Mouse (Mus musculus) limb, embryonic 12.5 days (tissue): ENCODE results near the gene Ehd1. TPM values are rescaled to one million over a fixed set of nuclear protein-coding genes. Genes with fewer than 3 reads are reported as not detected.
"Not testable (repeated sequence)": the region's sequence is repeated elsewhere in the genome, so short reads cannot be mapped to it uniquely, and the experiment has no call there.

Source experiments
- ATAC-seq: fragments of 200-750 bp; cut with Nextera tagmentation; 2 replicates; pipeline ENCODE4 v1.8.0; 2017; ENCODE audit warnings: low read depth, moderate TSS enrichment; ENCODE audit not compliant: insufficient number of reproducible peaks, insufficient read depth, low FRiP score, low TSS enrichment
- H3K27ac ChIP-seq: fragments of 300-500 bp; sonication (generic); 2 replicates; pipeline ENCODE4 v1.5.1; 2016; ENCODE audit warnings: mild to moderate bottlenecking, moderate library complexity
- H3K27me3 ChIP-seq: fragments of 300-500 bp; sonication (generic); 2 replicates; pipeline ENCODE4 v1.6.1; 2016; ENCODE audit warnings: mild to moderate bottlenecking, moderate library complexity
- H3K36me3 ChIP-seq: fragments of 300-500 bp; sonication (generic); 2 replicates; pipeline ENCODE4 v1.6.1; 2016; ENCODE audit warnings: mild to moderate bottlenecking, moderate library complexity
- H3K4me1 ChIP-seq: fragments of 300-500 bp; sonication (generic); replicated peaks from 2 replicates; pipeline ENCODE4 v1.6.1; 2016
- H3K4me2 ChIP-seq: fragments of 300-500 bp; sonication (generic); 2 replicates; pipeline ENCODE4 v1.6.1; 2016; ENCODE audit warnings: mild to moderate bottlenecking, moderate library complexity
- H3K4me3 ChIP-seq: fragments of 300-500 bp; sonication (generic); replicated peaks from 2 replicates; pipeline ENCODE4 v1.5.1; 2016; ENCODE audit warnings: mild to moderate bottlenecking
- H3K9ac ChIP-seq: fragments of 300-500 bp; sonication (generic); replicated peaks from 2 replicates; pipeline ENCODE4 v1.6.1; 2016; ENCODE audit warnings: mild to moderate bottlenecking, moderate library complexity
- H3K9me3 ChIP-seq: fragments of 300-500 bp; sonication (generic); 2 replicates; pipeline ENCODE4 v1.6.1; 2016; ENCODE audit warnings: mild to moderate bottlenecking, moderate library complexity
- WGBS: fragments of 180-500 bp; shearing (Covaris S2); methylation state at CpG from one replicate; pipeline ENCODE4 v1.1.7; 2016; 5-methylcytosine and 5-hydroxymethylcytosine counted together
- polyA plus RNA-seq: library from polyadenylated mRNA; unstranded; fragments of >200 nt; fragmentation: Nextera tagmentation; extraction: Ambion mirVana; gene quantifications from 2 replicates; pipeline ENCODE4 v1.2.1, GENCODE M21; 2016

Ehd1 gene
- polyA plus RNA-seq, 1 experiment from 2014 or later = 71.5 TPM

GRCm38 (mm10) chr19:6304787-6305516 lies 28.4 kb downstream of the Ehd1 start:
- 20% methylated on average over 5 of the region's 5 CpGs for WGBS
- 0 out of 2 replicates have a peak, but pooled peaks have one; percentile 11 for ATAC-seq
- no peaks in the 10 kb centered on the region for H3K9me3 ChIP-seq
- H3K4me3 ChIP-seq = no peak overlapping the region
- H3K9ac ChIP-seq = no peak overlapping the region
- peaks cover 18% of the 10 kb centered on the region for H3K36me3 ChIP-seq
- no peaks in the 10 kb centered on the region for H3K27me3 ChIP-seq
- H3K27ac ChIP-seq = 0 out of 2 replicates have a peak overlapping the region, but pooled peaks have one; percentile 0
- H3K4me2 ChIP-seq = no peak overlapping the region
- H3K4me1 ChIP-seq = peaks cover 19% of the 10 kb centered on the region

GRCm38 (mm10) chr19:6305517-6306115 lies 29.1 kb downstream of the Ehd1 start:
- WGBS = 51% methylated on average over 8 of the region's 8 CpGs

GRCm38 (mm10) chr19:6306137-6306551 lies 29.6 kb downstream of the Ehd1 start, which contains the start of gene Cdc42bpg:
TSS of gene Cdc42bpg (plus strand) at chr19:6306456.
- Histone ChIP-seq H3K9me3 (no peaks in the 10 kb centered on the region), H3K9ac (peak within 1 kb of the TSS; percentile 61), H3K4me2 (peak within 1 kb of the TSS; percentile 79), H3K4me3 (peak within 1 kb of the TSS; percentile 76), H3K27me3 (no peaks in the 10 kb centered on the region), H3K27ac (peak within 1 kb of the TSS; percentile 75; the same call in 1 of the 2 replicates), H3K36me3 (peaks cover 19% of the 10 kb centered on the region; the same call in 1 of the 2 replicates), H3K4me1 (peaks cover 19% of the 10 kb centered on the region)
- ATAC-seq = peak; percentile 73
- 2% methylated on average over 37 of the region's 38 CpGs for WGBS

More at GRCm38 (mm10) chr19:6305517-6306115, 29.1 kb downstream of the Ehd1 start:
- no peaks in the 10 kb centered on the region for H3K9me3 ChIP-seq
- H3K27ac ChIP-seq = peak overlapping the region; percentile 75; the same call in 1 of the 2 replicates
- no peak for ATAC-seq
- H3K4me1 ChIP-seq = peaks cover 19% of the 10 kb centered on the region
- H3K36me3 ChIP-seq = peaks cover 17% of the 10 kb centered on the region; the same call in 1 of the 2 replicates
- H3K4me3 ChIP-seq = peak overlapping the region; percentile 76
- peak overlapping the region; percentile 61 for H3K9ac ChIP-seq
- no peaks in the 10 kb centered on the region for H3K27me3 ChIP-seq
- peak overlapping the region; percentile 79 for H3K4me2 ChIP-seq

- Histone ChIP-seq H3K4me2 (peak overlapping the region; percentile 79), H3K9me3 (no peaks in the 10 kb centered on the region), H3K27ac (peak overlapping the region; percentile 53; the same call in 1 of the 2 replicates), H3K36me3 (peaks cover 19% of the 10 kb centered on the region; the same call in 1 of the 2 replicates), H3K27me3 (no peaks in the 10 kb centered on the region), H3K4me1 (peaks cover 19% of the 10 kb centered on the region), H3K9ac (peak overlapping the region; percentile 61), H3K4me3 (peak overlapping the region; percentile 76)
- ATAC-seq = peak; percentile 49
- WGBS = 2% methylated on average over 33 of the region's 34 CpGs
Measured at GRCm38 (mm10) chr19:6306586-6306985, 30.1 kb downstream of the Ehd1 start.

GRCm38 (mm10) chr19:6307733-6308531 lies 31.4 kb downstream of the Ehd1 start:
- Histone ChIP-seq H3K4me3 (no peak overlapping the region; the same call in 1 of the 2 replicates), H3K4me1 (peaks cover 10% of the 10 kb centered on the region), H3K9ac (peak overlapping the region; percentile 8; the same call in 1 of the 2 replicates), H3K36me3 (peaks cover 24% of the 10 kb centered on the region), H3K27me3 (no peaks in the 10 kb centered on the region), H3K9me3 (no peaks in the 10 kb centered on the region), H3K4me2 (peak overlapping the region; percentile 79), H3K27ac (no peak overlapping the region)
- no peak for ATAC-seq
- WGBS = 76% methylated on average over 9 of the region's 9 CpGs

GRCm38 (mm10) chr19:6310181-6310580 lies 33.7 kb downstream of the Ehd1 start:
- H3K27me3 ChIP-seq = no peaks in the 10 kb centered on the region
- no peaks in the 10 kb centered on the region for H3K9me3 ChIP-seq
- H3K36me3 ChIP-seq = peaks cover 46% of the 10 kb centered on the region
- no peak overlapping the region for H3K27ac ChIP-seq
- no peak for ATAC-seq
- peaks cover 5% of the 10 kb centered on the region; the same call in 1 of the 2 replicates for H3K4me1 ChIP-seq
- H3K9ac ChIP-seq = no peak overlapping the region
- H3K4me3 ChIP-seq = no peak overlapping the region
- WGBS = 86% methylated on average over 5 of the region's 5 CpGs
- no peak overlapping the region for H3K4me2 ChIP-seq

- WGBS = 87% methylated on average over 3 of the region's 3 CpGs
- ATAC-seq, H3K27ac ChIP-seq, H3K9ac ChIP-seq, H3K4me1 ChIP-seq, H3K9me3 ChIP-seq, H3K4me3 ChIP-seq, H3K27me3 ChIP-seq, H3K4me2 ChIP-seq: not testable (repeated sequence)
- peaks cover 62% of the 10 kb centered on the region for H3K36me3 ChIP-seq
Measured at GRCm38 (mm10) chr19:6311783-6312182, 35.3 kb downstream of the Ehd1 start.

GRCm38 (mm10) chr19:6313796-6314195 lies 37.3 kb downstream of the Ehd1 start:
- Histone ChIP-seq H3K9me3 (no peaks in the 10 kb centered on the region), H3K27me3 (no peaks in the 10 kb centered on the region), H3K4me2 (no peak overlapping the region), H3K36me3 (peaks cover 82% of the 10 kb centered on the region), H3K9ac (peak overlapping the region; percentile 23; the same call in 1 of the 2 replicates), H3K4me1 (no peaks in the 10 kb centered on the region), H3K27ac (no peak overlapping the region), H3K4me3 (no peak overlapping the region)
- 91% methylated on average over 8 of the region's 8 CpGs for WGBS
- ATAC-seq = no peak

- no peak overlapping the region for H3K4me2 ChIP-seq
- H3K27me3 ChIP-seq = no peaks in the 10 kb centered on the region
- H3K9me3 ChIP-seq = no peaks in the 10 kb centered on the region
- no peak overlapping the region for H3K4me3 ChIP-seq
- H3K36me3 ChIP-seq = peaks cover 90% of the 10 kb centered on the region
- H3K4me1 ChIP-seq = no peaks in the 10 kb centered on the region
- 79% methylated on average over 8 of the region's 8 CpGs for WGBS
- no peak for ATAC-seq
- H3K9ac ChIP-seq = 0 out of 2 replicates have a peak overlapping the region, but pooled peaks have one; percentile 31
- no peak overlapping the region for H3K27ac ChIP-seq
Measured at GRCm38 (mm10) chr19:6314513-6314912, 38.0 kb downstream of the Ehd1 start.

GRCm38 (mm10) chr19:6315573-6315972 lies 39.0 kb downstream of the Ehd1 start:
- H3K27ac ChIP-seq = no peak overlapping the region
- H3K4me1 ChIP-seq = no peaks in the 10 kb centered on the region
- H3K9ac ChIP-seq = no peak overlapping the region
- H3K4me2 ChIP-seq = no peak overlapping the region
- H3K27me3 ChIP-seq = no peaks in the 10 kb centered on the region
- H3K9me3 ChIP-seq = no peaks in the 10 kb centered on the region
- no peak overlapping the region for H3K4me3 ChIP-seq
- no peak for ATAC-seq
- H3K36me3 ChIP-seq = peaks cover 94% of the 10 kb centered on the region
- WGBS = 78% methylated on average over 14 of the region's 14 CpGs
